In genomic region chr7:80323336-80323735, GRCm38 (mm10) we compare ENCODE assay signal across 7 mouse cellular contexts. TPM values are rescaled to one million over a fixed set of nuclear protein-coding genes. Genes with fewer than 3 reads are reported as not detected.
DNase-seq lines count a peak whose midpoint lies in the region; ATAC-seq and TF ChIP-seq lines count a peak whose summit lies in the region.

No protein-coding gene starts in this region.

- H3K4me2 ChIP-seq in forebrain, embryonic 14.5 days (ENCODE audit: low read length) = peak overlapping the region; percentile 83
- H3K4me2 ChIP-seq in limb, embryonic 14.5 days (replicated peaks; ENCODE audit: low read depth, low read length, severe bottlenecking) = peak overlapping the region; percentile 89
- H3K4me2 ChIP-seq in stomach, postnatal 0 days (replicated peaks; ENCODE audit: low read depth) = peak overlapping the region; percentile 69

- peak overlapping the region; percentile 72 for H3K9ac ChIP-seq in forebrain, embryonic 14.5 days (ENCODE audit: low read length)
- H3K9ac ChIP-seq in limb, embryonic 14.5 days (ENCODE audit: low read depth, low read length, severe bottlenecking) = peak overlapping the region; percentile 57
- peak overlapping the region; percentile 56 for H3K9ac ChIP-seq in stomach, postnatal 0 days (ENCODE audit: low read length)

- H3K36me3 ChIP-seq in megakaryocyte, embryonic 14.5 days (replicated peaks; ENCODE audit: low read length) = peaks cover 63% of the 10 kb centered on the region
- peaks cover 55% of the 10 kb centered on the region for H3K36me3 ChIP-seq in forebrain, embryonic 14.5 days (ENCODE audit: control insufficient read depth, insufficient read depth, low read length)
- H3K36me3 ChIP-seq in limb, embryonic 14.5 days (ENCODE audit: control insufficient read depth, insufficient read depth, low read length) = peaks cover 43% of the 10 kb centered on the region
- H3K36me3 ChIP-seq in stomach, postnatal 0 days (ENCODE audit: control insufficient read depth, insufficient read depth, low read length) = peaks cover 13% of the 10 kb centered on the region; the same call in 1 of the 2 replicates

- no peaks in the 10 kb centered on the region for H3K27me3 ChIP-seq in megakaryocyte, embryonic 14.5 days (replicated peaks)
- H3K27me3 ChIP-seq in forebrain, embryonic 14.5 days (replicated peaks; ENCODE audit: control insufficient read depth, insufficient read depth, low read length) = no peaks in the 10 kb centered on the region
- H3K27me3 ChIP-seq in limb, embryonic 14.5 days (ENCODE audit: control insufficient read depth, insufficient read depth, low read length) = no peaks in the 10 kb centered on the region
- no peaks in the 10 kb centered on the region for H3K27me3 ChIP-seq in stomach, postnatal 0 days (ENCODE audit: control insufficient read depth, insufficient read depth, low read length)

- TF ChIP-seq POLR2A in limb, embryonic 14.5 days (IDR thresholded peaks at IDR 0.05; ENCODE audit: borderline replicate concordance, extremely low read depth, insufficient read depth, insufficient read length) = no peak

- peaks cover 56% of the 10 kb centered on the region for H3K4me1 ChIP-seq in megakaryocyte, embryonic 14.5 days
- peaks cover 9% of the 10 kb centered on the region for H3K4me1 ChIP-seq in forebrain, embryonic 14.5 days (ENCODE audit: control insufficient read depth, insufficient read depth, low read length)
- H3K4me1 ChIP-seq in limb, embryonic 14.5 days (ENCODE audit: control insufficient read depth, insufficient read depth, low read length) = peaks cover 8% of the 10 kb centered on the region
- H3K4me1 ChIP-seq in stomach, postnatal 0 days (replicated peaks; ENCODE audit: control insufficient read depth, insufficient read depth) = no peaks in the 10 kb centered on the region

- 22% methylated on average over 8 of the region's 8 CpGs for WGBS in forebrain, embryonic 14.5 days
- WGBS in limb, embryonic 14.5 days = 13% methylated on average over 8 of the region's 8 CpGs
- 10% methylated on average over 8 of the region's 8 CpGs for WGBS in stomach, postnatal 0 days

- no peak for TF ChIP-seq EP300 in stomach, postnatal 0 days (optimal IDR thresholded peaks at IDR 0.05)

- H3K27ac ChIP-seq in forebrain, embryonic 14.5 days (ENCODE audit: low read depth, low read length) = no peak overlapping the region
- peak overlapping the region; percentile 70 for H3K27ac ChIP-seq in limb, embryonic 14.5 days (replicated peaks; ENCODE audit: low read depth, low read length)
- H3K27ac ChIP-seq in stomach, postnatal 0 days (replicated peaks) = peak overlapping the region; percentile 84

- no peaks in the 10 kb centered on the region for H3K9me3 ChIP-seq in megakaryocyte, embryonic 14.5 days
- no peaks in the 10 kb centered on the region for H3K9me3 ChIP-seq in forebrain, embryonic 14.5 days (replicated peaks; ENCODE audit: control insufficient read depth, low read length)
- H3K9me3 ChIP-seq in limb, embryonic 14.5 days (ENCODE audit: control insufficient read depth, low read length) = no peaks in the 10 kb centered on the region
- no peaks in the 10 kb centered on the region for H3K9me3 ChIP-seq in stomach, postnatal 0 days (ENCODE audit: control insufficient read depth, low read length)

- no peak for DNase-seq in forebrain, embryonic 14.5 days (ENCODE audit: low spot score)
- no peak for DNase-seq in limb, embryonic 14.5 days (ENCODE audit: low spot score)
- DNase-seq in stomach, postnatal 0 days (ENCODE audit: low spot score) = peak; percentile 50
- DNase-seq in urinary bladder, postnatal 36 days (ENCODE audit: low spot score in 2 of 2) = no peak
- no peak for DNase-seq in kidney, postnatal 14 days

- peak overlapping the region; percentile 98 for H3K4me3 ChIP-seq in megakaryocyte, embryonic 14.5 days (replicated peaks)
- H3K4me3 ChIP-seq in forebrain, embryonic 14.5 days (ENCODE audit: low read depth, low read length) = peak overlapping the region; percentile 52
- H3K4me3 ChIP-seq in limb, embryonic 14.5 days (replicated peaks; ENCODE audit: low read length) = peak overlapping the region; percentile 63
- peak overlapping the region; percentile 51 for H3K4me3 ChIP-seq in stomach, postnatal 0 days (ENCODE audit: low read depth, low read length)

- ATAC-seq in megakaryocyte, adult 5-6 weeks (ENCODE audit: poor library complexity, severe bottlenecking) = no peak
- ATAC-seq in forebrain, embryonic 14.5 days = no peak
- ATAC-seq in limb, embryonic 14.5 days (ENCODE audit: low FRiP score, low read depth) = no peak
- ATAC-seq in stomach, postnatal 0 days (ENCODE audit: low FRiP score, low TSS enrichment) = no peak

- TF ChIP-seq CTCF in stomach, postnatal 0 days (IDR thresholded peaks at IDR 0.05; ENCODE audit: low read depth) = no peak

RNA-seq across cellular contexts. Expression of gene Rccd1, which starts 0.9 kb away (rescaled TPM):
- polyA plus RNA-seq in megakaryocyte, embryonic 14.5 days (2012; ENCODE audit: insufficient read depth, low replicate concordance) = 4.7 and 5.0 TPM in 2 replicates
- 2.6 and 4.2 TPM in 2 replicates for total RNA-seq in megakaryocyte, adult 5-6 weeks (2015)
- total RNA-seq in megakaryocyte, adult 5-6 weeks (2017) = 7.3 and 10.3 TPM in 2 replicates
- polyA plus RNA-seq in forebrain, embryonic 14.5 days (2014; fragmentation: Nextera tagmentation; extraction: Ambion mirVana) = 7.0 and 11.4 TPM in 2 replicates
- polyA plus RNA-seq in limb, embryonic 14.5 days (2012; rRNA removed) = 22.5 and 26.2 TPM in 2 replicates
- 8.0 and 10.2 TPM in 2 replicates for polyA plus RNA-seq in limb, embryonic 14.5 days (2014; fragmentation: Nextera tagmentation; extraction: Ambion mirVana)
- polyA plus RNA-seq in stomach, postnatal 0 days (2015; fragmentation: Nextera tagmentation; extraction: Ambion mirVana) = 3.7 and 3.8 TPM in 2 replicates

RNA-seq across cellular contexts. Expression of gene Unc45a, which starts 17.5 kb away (rescaled TPM):
- 37.4 and 78.5 TPM in 2 replicates for polyA plus RNA-seq in megakaryocyte, embryonic 14.5 days (2012; ENCODE audit: insufficient read depth, low replicate concordance)
- total RNA-seq in megakaryocyte, adult 5-6 weeks (2015) = 4.1 and 4.7 TPM in 2 replicates
- 7.2 and 13.0 TPM in 2 replicates for total RNA-seq in megakaryocyte, adult 5-6 weeks (2017)
- 29.6 and 36.4 TPM in 2 replicates for polyA plus RNA-seq in forebrain, embryonic 14.5 days (2014; fragmentation: Nextera tagmentation; extraction: Ambion mirVana)
- 55.1 and 62.6 TPM in 2 replicates for polyA plus RNA-seq in limb, embryonic 14.5 days (2012; rRNA removed)
- 36.9 and 40.4 TPM in 2 replicates for polyA plus RNA-seq in limb, embryonic 14.5 days (2014; fragmentation: Nextera tagmentation; extraction: Ambion mirVana)
- 30.7 and 34.5 TPM in 2 replicates for polyA plus RNA-seq in stomach, postnatal 0 days (2015; fragmentation: Nextera tagmentation; extraction: Ambion mirVana)

RNA-seq across cellular contexts. Expression of gene Hddc3, which starts 19.6 kb away (rescaled TPM):
- polyA plus RNA-seq in megakaryocyte, embryonic 14.5 days (2012; ENCODE audit: insufficient read depth, low replicate concordance) = 17.4 and 104 TPM in 2 replicates
- total RNA-seq in megakaryocyte, adult 5-6 weeks (2015) = 6.7 and 8.5 TPM in 2 replicates
- 6.1 and 11.1 TPM in 2 replicates for total RNA-seq in megakaryocyte, adult 5-6 weeks (2017)
- 27.2 and 30.7 TPM in 2 replicates for polyA plus RNA-seq in forebrain, embryonic 14.5 days (2014; fragmentation: Nextera tagmentation; extraction: Ambion mirVana)
- 48.8 and 50.4 TPM in 2 replicates for polyA plus RNA-seq in limb, embryonic 14.5 days (2012; rRNA removed)
- 23.1 and 23.8 TPM in 2 replicates for polyA plus RNA-seq in limb, embryonic 14.5 days (2014; fragmentation: Nextera tagmentation; extraction: Ambion mirVana)
- 8.6 and 10.4 TPM in 2 replicates for polyA plus RNA-seq in stomach, postnatal 0 days (2015; fragmentation: Nextera tagmentation; extraction: Ambion mirVana)

RNA-seq across cellular contexts. Expression of gene Prc1, which starts 29.1 kb away (rescaled TPM):
- 5.6 TPM in 1 of 2 replicates, not detected in the other for polyA plus RNA-seq in megakaryocyte, embryonic 14.5 days (2012; ENCODE audit: insufficient read depth, low replicate concordance)
- total RNA-seq in megakaryocyte, adult 5-6 weeks (2015) = 151 and 153 TPM in 2 replicates
- 210 and 224 TPM in 2 replicates for total RNA-seq in megakaryocyte, adult 5-6 weeks (2017)
- polyA plus RNA-seq in forebrain, embryonic 14.5 days (2014; fragmentation: Nextera tagmentation; extraction: Ambion mirVana) = 102 and 125 TPM in 2 replicates
- polyA plus RNA-seq in limb, embryonic 14.5 days (2012; rRNA removed) = 78.5 and 79.9 TPM in 2 replicates
- polyA plus RNA-seq in limb, embryonic 14.5 days (2014; fragmentation: Nextera tagmentation; extraction: Ambion mirVana) = 109 and 111 TPM in 2 replicates
- 32.6 and 38.0 TPM in 2 replicates for polyA plus RNA-seq in stomach, postnatal 0 days (2015; fragmentation: Nextera tagmentation; extraction: Ambion mirVana)

RNA-seq across cellular contexts. Expression of gene Man2a2, which starts 47.8 kb away (rescaled TPM):
- 36.1 and 38.2 TPM in 2 replicates for polyA plus RNA-seq in megakaryocyte, embryonic 14.5 days (2012; ENCODE audit: insufficient read depth, low replicate concordance)
- total RNA-seq in megakaryocyte, adult 5-6 weeks (2015) = 23.3 and 25.3 TPM in 2 replicates
- 27.8 and 39.5 TPM in 2 replicates for total RNA-seq in megakaryocyte, adult 5-6 weeks (2017)
- 7.6 and 10.5 TPM in 2 replicates for polyA plus RNA-seq in forebrain, embryonic 14.5 days (2014; fragmentation: Nextera tagmentation; extraction: Ambion mirVana)
- polyA plus RNA-seq in limb, embryonic 14.5 days (2012; rRNA removed) = 64.8 and 89.1 TPM in 2 replicates
- polyA plus RNA-seq in limb, embryonic 14.5 days (2014; fragmentation: Nextera tagmentation; extraction: Ambion mirVana) = 14.8 and 18.4 TPM in 2 replicates
- 3.6 and 5.3 TPM in 2 replicates for polyA plus RNA-seq in stomach, postnatal 0 days (2015; fragmentation: Nextera tagmentation; extraction: Ambion mirVana)
